In genomic region chr4:143021242-143021881, GRCm38 (mm10) we compare ENCODE assay signal across 8 mouse cellular contexts.
DNase-seq lines count a peak whose midpoint lies in the region; ATAC-seq lines count a peak whose summit lies in the region.

No protein-coding gene starts in this region.

- H3K9me3 ChIP-seq in limb, embryonic 13.5 days = no peaks in the 10 kb centered on the region
- H3K9me3 ChIP-seq in neural tube, embryonic 12.5 days = peaks cover 4% of the 10 kb centered on the region; the same call in 1 of the 2 replicates

- peak; percentile 68 for DNase-seq in urinary bladder, postnatal 14 days (ENCODE audit: low spot score)
- no peak for DNase-seq in urinary bladder, adult 2 months (ENCODE audit: low spot score)
- peak; percentile 74 to 83 for DNase-seq in cerebellum, postnatal 25 days
- peak; percentile 37 to 70 for DNase-seq in frontal cortex, postnatal 14 days (ENCODE audit: low spot score in 2 of 2)
- DNase-seq in kidney, adult 8-10 months = peak; percentile 18 to 52
- DNase-seq in testis, postnatal 14 days (ENCODE audit: low spot score) = peak; percentile 36

- WGBS in limb, embryonic 13.5 days = 46% methylated on average over 10 of the region's 10 CpGs
- WGBS in neural tube, embryonic 12.5 days = 47% methylated on average over 10 of the region's 10 CpGs

- no peak overlapping the region for H3K4me2 ChIP-seq in limb, embryonic 13.5 days (replicated peaks)
- H3K4me2 ChIP-seq in neural tube, embryonic 12.5 days (replicated peaks) = no peak overlapping the region

- no peaks in the 10 kb centered on the region for H3K36me3 ChIP-seq in limb, embryonic 13.5 days
- no peaks in the 10 kb centered on the region for H3K36me3 ChIP-seq in neural tube, embryonic 12.5 days

- ATAC-seq in limb, embryonic 13.5 days (ENCODE audit: low FRiP score, low read depth) = peak; percentile 64
- ATAC-seq in neural tube, embryonic 12.5 days (ENCODE audit: low FRiP score, low read depth) = peak; percentile 65

- no peak overlapping the region for H3K27ac ChIP-seq in limb, embryonic 13.5 days
- no peak overlapping the region for H3K27ac ChIP-seq in neural tube, embryonic 12.5 days

- H3K4me3 ChIP-seq in limb, embryonic 13.5 days = no peak overlapping the region
- no peak overlapping the region for H3K4me3 ChIP-seq in neural tube, embryonic 12.5 days

- H3K27me3 ChIP-seq in limb, embryonic 13.5 days = peaks cover 24% of the 10 kb centered on the region
- H3K27me3 ChIP-seq in neural tube, embryonic 12.5 days (replicated peaks) = 0 out of 2 replicates have a peak, but pooled peaks cover 5% of the 10 kb centered on the region

- no peak overlapping the region; the same call in 1 of the 2 replicates for H3K9ac ChIP-seq in limb, embryonic 13.5 days
- H3K9ac ChIP-seq in neural tube, embryonic 12.5 days = no peak overlapping the region

- peaks cover 18% of the 10 kb centered on the region; the same call in 1 of the 2 replicates for H3K4me1 ChIP-seq in limb, embryonic 13.5 days
- H3K4me1 ChIP-seq in neural tube, embryonic 12.5 days = peaks cover 7% of the 10 kb centered on the region
